ENCODE assay signal across 24 mouse cellular contexts in genomic region chr4:86923476-86924055, GRCm38 (mm10). TPM values are rescaled to one million over a fixed set of nuclear protein-coding genes. Genes with fewer than 3 reads are reported as not detected.
DNase-seq lines count a peak whose midpoint lies in the region; ATAC-seq and TF ChIP-seq lines count a peak whose summit lies in the region.
"Had no signal": no experiment of that assay in that cellular context is flagged by ENCODE, and none has a peak within 500 bp of the region (broad histone marks: within the 10 kb centered on the region; RNA-seq: fewer than 3 reads in every experiment).

No protein-coding gene starts in this region.

- H3K4me3 ChIP-seq in midbrain, embryonic 16.5 days (ENCODE audit: low read depth, low read length): no peak overlapping the region
- H3K4me3 ChIP-seq: forebrain, embryonic 10.5 days; gastrocnemius, adult 2 months; kidney, embryonic 15.5 days; limb, embryonic 13.5 days; liver, embryonic 12.5 days had no signal

- H3K9me3 ChIP-seq in midbrain, embryonic 16.5 days (replicated peaks; ENCODE audit: control insufficient read depth, low read length, poor library complexity, severe bottlenecking): no peaks in the 10 kb centered on the region
- H3K9me3 ChIP-seq: forebrain, embryonic 10.5 days; G1E; kidney, embryonic 15.5 days; limb, embryonic 13.5 days; liver, embryonic 12.5 days had no signal

- H3K9ac ChIP-seq in midbrain, embryonic 16.5 days (ENCODE audit: low read depth, low read length): no peak overlapping the region
- H3K9ac ChIP-seq: kidney, embryonic 15.5 days; limb, embryonic 13.5 days; liver, embryonic 12.5 days had no signal

- H3K36me3 ChIP-seq in midbrain, embryonic 16.5 days (ENCODE audit: control insufficient read depth, insufficient read depth, low read length): no peaks in the 10 kb centered on the region
- H3K36me3 ChIP-seq: forebrain, embryonic 10.5 days; G1E; limb, embryonic 13.5 days; liver, embryonic 12.5 days had no signal

- intact Hi-C loops in left cerebral cortex, postnatal 14 days (cut with DNase I): no loop called here

- no peak for TF ChIP-seq CTCF in brain, embryonic 14.5 days (IDR thresholded peaks at IDR 0.05; ENCODE audit: borderline replicate concordance, extremely low read depth, insufficient read depth, insufficient read length)

- peak; percentile 65 for ATAC-seq in frontal cortex, adult (ENCODE audit: low TSS enrichment)
- peak; percentile 9; the same call in 1 of the 2 replicates for ATAC-seq in midbrain, embryonic 16.5 days
- ATAC-seq: intestine, postnatal 0 days; liver, embryonic 12.5 days; Patski had no signal

- no peak overlapping the region for H3K4me2 ChIP-seq in midbrain, embryonic 16.5 days (ENCODE audit: low read length)
- H3K4me2 ChIP-seq: kidney, embryonic 15.5 days; limb, embryonic 13.5 days; liver, embryonic 12.5 days had no signal

- no peaks in the 10 kb centered on the region for H3K27me3 ChIP-seq in midbrain, embryonic 16.5 days (ENCODE audit: control insufficient read depth, insufficient read depth, low read depth, low read length)
- H3K27me3 ChIP-seq: CH12.LX; kidney, embryonic 15.5 days; limb, embryonic 13.5 days; liver, embryonic 12.5 days; Patski had no signal

- TF ChIP-seq POLR2A in brain, embryonic 14.5 days (IDR thresholded peaks at IDR 0.05; ENCODE audit: borderline replicate concordance, extremely low read depth, insufficient read depth, insufficient read length, poor library complexity, severe bottlenecking): no peak

- H3K4me1 ChIP-seq in midbrain, embryonic 16.5 days (ENCODE audit: control insufficient read depth, insufficient read depth, low read length): peaks cover 7% of the 10 kb centered on the region; the same call in 1 of the 2 replicates
- H3K4me1 ChIP-seq: limb, embryonic 13.5 days; liver, embryonic 12.5 days had no signal

- 52% methylated on average over 3 of the region's 3 CpGs for WGBS in midbrain, embryonic 16.5 days

- DNase-seq in frontal cortex, postnatal 10 days (ENCODE audit: low spot score in 2 of 2): no peak
- peak; percentile 16 for DNase-seq in left cerebral cortex, adult 11 months (ENCODE audit: low spot score)
- DNase-seq in left cerebral cortex, postnatal 14 days (ENCODE audit: low spot score in 2 of 2): no peak
- peak; percentile 24 for DNase-seq in brain, embryonic 14.5 days (ENCODE audit: low read depth)
- no peak for DNase-seq in cerebellum, postnatal 14 days
- DNase-seq: adrenal gland, postnatal 36 days; cerebellum, adult 2 months; cerebellum, postnatal 36 days; gastrocnemius, adult 2 months; kidney, postnatal 36 days; lung, adult 18-20 months; lung, postnatal 10 days; right cerebral cortex, postnatal 4 days; thymus, postnatal 25 days had no signal

- H3K27ac ChIP-seq in midbrain, embryonic 16.5 days (ENCODE audit: low read length): no peak overlapping the region
- H3K27ac ChIP-seq: forebrain, embryonic 10.5 days; gastrocnemius, adult 2 months; kidney, embryonic 15.5 days; limb, embryonic 13.5 days; liver, embryonic 12.5 days had no signal

RNA-seq across cellular contexts. Expression of gene Acer2, which starts 49.4 kb away (rescaled TPM):
- total RNA-seq in left cerebral cortex, postnatal 14 days (2021): 1 to 10 TPM; 3.5 to 6.0 TPM
- polyA plus RNA-seq in brain, embryonic 14.5 days (2012; rRNA removed): 8.9 and 12.7 TPM in 2 replicates
- 22.0 and 22.7 TPM in 2 replicates for polyA plus RNA-seq in midbrain, embryonic 16.5 days (2015; fragmentation: Nextera tagmentation; extraction: Ambion mirVana)
- polyA plus RNA-seq: G1E, Patski had no signal

Comparison
In these comparisons a context has a peak if more than half of its experiments do, and no peak if none do; other contexts are left out.
1. DNase-seq: peak in left cerebral cortex, adult 11 months (single experiment) and brain, embryonic 14.5 days (single experiment); none in frontal cortex, postnatal 10 days (0 of 2), left cerebral cortex, postnatal 14 days (0 of 2) and cerebellum, postnatal 14 days (0 of 2).